Comparison of ENCODE assay signal across 10 mouse cellular contexts in the genomic region with DNA sequence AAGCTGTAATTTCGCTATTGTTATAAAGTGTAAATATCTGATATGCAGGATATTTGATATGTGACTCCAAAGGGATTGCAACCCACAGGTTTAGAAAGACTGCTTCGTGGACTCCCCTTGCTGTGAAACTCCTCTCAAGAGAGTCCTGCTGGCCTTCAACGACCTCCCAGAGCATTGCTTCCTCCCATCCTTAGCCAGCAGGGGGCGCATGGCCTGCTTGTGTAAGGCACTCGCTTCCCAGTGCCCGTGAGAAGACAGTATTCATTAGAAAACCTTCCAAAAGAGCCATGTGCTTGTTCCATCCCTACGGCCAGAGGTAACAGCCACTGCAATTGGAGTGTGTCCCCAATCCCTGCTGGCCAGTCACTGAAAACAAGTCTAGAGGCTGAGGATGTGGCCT. TPM values are rescaled to one million over a fixed set of nuclear protein-coding genes. Genes with fewer than 3 reads are reported as not detected.
DNase-seq lines count a peak whose midpoint lies in the region; ATAC-seq and TF ChIP-seq lines count a peak whose summit lies in the region.
"Had no signal": no experiment of that assay in that cellular context is flagged by ENCODE, and none has a peak within 500 bp of the region (broad histone marks: within the 10 kb centered on the region; RNA-seq: fewer than 3 reads in every experiment).

No protein-coding gene starts in this region.

- no peak overlapping the region for H3K4me3 ChIP-seq in forebrain, embryonic 11.5 days (ENCODE audit: low read depth, low read length)
- H3K4me3 ChIP-seq in forebrain, embryonic 16.5 days (replicated peaks; ENCODE audit: low read length) = no peak overlapping the region
- H3K4me3 ChIP-seq in midbrain, postnatal 0 days (ENCODE audit: low read depth, low read length) = no peak overlapping the region
- H3K4me3 ChIP-seq: lung, embryonic 15.5 days had no signal

- H3K4me1 ChIP-seq in forebrain, embryonic 11.5 days (replicated peaks; ENCODE audit: control insufficient read depth, insufficient read depth, low read length) = no peaks in the 10 kb centered on the region
- 0 out of 2 replicates have a peak, but pooled peaks cover 5% of the 10 kb centered on the region for H3K4me1 ChIP-seq in forebrain, embryonic 16.5 days (replicated peaks; ENCODE audit: control insufficient read depth, insufficient read depth, low read length)
- no peaks in the 10 kb centered on the region for H3K4me1 ChIP-seq in midbrain, postnatal 0 days (ENCODE audit: insufficient read depth, low read length)
- H3K4me1 ChIP-seq: lung, embryonic 15.5 days had no signal

- no peak overlapping the region for H3K9ac ChIP-seq in forebrain, embryonic 11.5 days (ENCODE audit: low read length)
- no peak overlapping the region for H3K9ac ChIP-seq in forebrain, embryonic 16.5 days (replicated peaks; ENCODE audit: low read depth, low read length)
- no peak overlapping the region for H3K9ac ChIP-seq in midbrain, postnatal 0 days (replicated peaks; ENCODE audit: low read length, poor library complexity, severe bottlenecking)
- H3K9ac ChIP-seq: lung, embryonic 15.5 days had no signal

- 23% methylated on average over 7 of the region's 7 CpGs for WGBS in forebrain, embryonic 11.5 days
- 15% methylated on average over 7 of the region's 7 CpGs for WGBS in forebrain, embryonic 16.5 days
- WGBS in midbrain, postnatal 0 days = 12% methylated on average over 7 of the region's 7 CpGs

- intact Hi-C loops in heart, postnatal 36 days (cut with DNase I) = loop anchor here (5.0 kb wide), 1 partner anchor 305 kb away; no protein-coding TSS in a partner anchor

- ATAC-seq in forebrain, embryonic 11.5 days (replicated peaks; ENCODE audit: low FRiP score) = no peak
- ATAC-seq in forebrain, embryonic 16.5 days = no peak
- peak; percentile 69 for ATAC-seq in common myeloid progenitor, adult 5-6 weeks (replicated peaks; ENCODE audit: low read depth, poor library complexity, severe bottlenecking)
- ATAC-seq in midbrain, postnatal 0 days (ENCODE audit: low FRiP score) = no peak
- ATAC-seq: Patski had no signal

- peak; percentile 96 for TF ChIP-seq CTCF in midbrain, postnatal 0 days (IDR thresholded peaks at IDR 0.05)

- DNase-seq in forebrain, embryonic 11.5 days (ENCODE audit: low spot score) = peak; percentile 90
- DNase-seq in ZHBTc4 (ENCODE audit: low read depth, low spot score) = peak; percentile 87
- peak; percentile 79 to 87 for DNase-seq in heart, postnatal 36 days
- DNase-seq in left cerebral cortex, adult 11 months (ENCODE audit: low spot score) = peak; percentile 53
- peak; percentile 88 for DNase-seq in midbrain, postnatal 0 days (ENCODE audit: low spot score)
- peak; percentile 72 to 92 for DNase-seq in spleen, postnatal 4 days (ENCODE audit: low spot score in 2 of 2)

- peaks cover 13% of the 10 kb centered on the region for H3K36me3 ChIP-seq in forebrain, embryonic 11.5 days (ENCODE audit: control insufficient read depth, insufficient read depth, low read length)
- peaks cover 4% of the 10 kb centered on the region; the same call in 1 of the 2 replicates for H3K36me3 ChIP-seq in forebrain, embryonic 16.5 days (ENCODE audit: control insufficient read depth, insufficient read depth)
- peaks cover 16% of the 10 kb centered on the region for H3K36me3 ChIP-seq in midbrain, postnatal 0 days (ENCODE audit: insufficient read depth, low read length)

- H3K9me3 ChIP-seq in forebrain, embryonic 11.5 days (ENCODE audit: control insufficient read depth, low read length) = no peaks in the 10 kb centered on the region
- H3K9me3 ChIP-seq in forebrain, embryonic 16.5 days (ENCODE audit: control insufficient read depth, low read length) = no peaks in the 10 kb centered on the region
- H3K9me3 ChIP-seq in midbrain, postnatal 0 days (ENCODE audit: low read length) = no peaks in the 10 kb centered on the region
- H3K9me3 ChIP-seq: lung, embryonic 15.5 days had no signal

- no peaks in the 10 kb centered on the region for H3K27me3 ChIP-seq in forebrain, embryonic 11.5 days (ENCODE audit: control insufficient read depth, insufficient read depth, low read length)
- no peaks in the 10 kb centered on the region for H3K27me3 ChIP-seq in forebrain, embryonic 16.5 days (replicated peaks; ENCODE audit: control insufficient read depth, insufficient read depth, low read length)
- H3K27me3 ChIP-seq in midbrain, postnatal 0 days (ENCODE audit: insufficient read depth, low read length) = no peaks in the 10 kb centered on the region
- H3K27me3 ChIP-seq: lung, embryonic 15.5 days; Patski had no signal

- no peak overlapping the region for H3K4me2 ChIP-seq in forebrain, embryonic 11.5 days (ENCODE audit: low read depth, low read length, severe bottlenecking)
- H3K4me2 ChIP-seq in forebrain, embryonic 16.5 days (ENCODE audit: low read length) = no peak overlapping the region
- H3K4me2 ChIP-seq in midbrain, postnatal 0 days (ENCODE audit: low read depth, low read length, poor library complexity, severe bottlenecking) = no peak overlapping the region
- H3K4me2 ChIP-seq: lung, embryonic 15.5 days had no signal

- H3K27ac ChIP-seq in forebrain, embryonic 11.5 days (ENCODE audit: low read depth, low read length) = no peak overlapping the region
- no peak overlapping the region for H3K27ac ChIP-seq in forebrain, embryonic 16.5 days (ENCODE audit: low read length)
- H3K27ac ChIP-seq in midbrain, postnatal 0 days (ENCODE audit: low read depth, low read length) = no peak overlapping the region
- H3K27ac ChIP-seq: lung, embryonic 15.5 days had no signal

RNA-seq across cellular contexts. Expression of a gene that starts 23.4 kb away (rescaled TPM):
- polyA plus RNA-seq in forebrain, embryonic 11.5 days (2014; fragmentation: Nextera tagmentation; extraction: Ambion mirVana) = 0.16 and 0.24 TPM in 2 replicates
- polyA plus RNA-seq in forebrain, embryonic 16.5 days (2015; fragmentation: Nextera tagmentation; extraction: Ambion mirVana) = 0.06 TPM in 1 of 2 replicates, not detected in the other
- total RNA-seq in common myeloid progenitor, adult 5-6 weeks (2017) = 0.19 and 0.27 TPM in 2 replicates
- total RNA-seq in heart, postnatal 36 days (2021) = not detected
- 0.19 TPM in 1 of 2 replicates, not detected in the other for total RNA-seq in midbrain, postnatal 0 days (2014; rRNA removed)
- polyA plus RNA-seq in midbrain, postnatal 0 days (2015; fragmentation: Nextera tagmentation; extraction: Ambion mirVana) = 0.07 and 0.20 TPM in 2 replicates
- polyA plus RNA-seq: Patski had no signal

RNA-seq across cellular contexts. Expression of a gene that starts 58.8 kb away (rescaled TPM):
- 0.24 and 0.39 TPM in 2 replicates for polyA plus RNA-seq in forebrain, embryonic 11.5 days (2014; fragmentation: Nextera tagmentation; extraction: Ambion mirVana)
- polyA plus RNA-seq in forebrain, embryonic 16.5 days (2015; fragmentation: Nextera tagmentation; extraction: Ambion mirVana) = 2.7 and 4.2 TPM in 2 replicates
- not detected in 2 replicates for total RNA-seq in common myeloid progenitor, adult 5-6 weeks (2017)
- not detected for total RNA-seq in heart, postnatal 36 days (2021)
- total RNA-seq in midbrain, postnatal 0 days (2014; rRNA removed) = 46.1 and 48.5 TPM in 2 replicates
- polyA plus RNA-seq in midbrain, postnatal 0 days (2015; fragmentation: Nextera tagmentation; extraction: Ambion mirVana) = 19.4 and 21.0 TPM in 2 replicates
- polyA plus RNA-seq: lung, embryonic 15.5 days had no signal

Comparison
In these comparisons a context has a peak if more than half of its experiments do, and no peak if none do; other contexts are left out.
1. RNA of a gene that starts 58.8 kb away (total RNA-seq): 46.1 to 48.5 TPM in midbrain, postnatal 0 days; not detected in common myeloid progenitor, adult 5-6 weeks and not detected in heart, postnatal 36 days; every median in the first group is over 10 times any median in the second.
2. Peak in every context shown above with its lines, with median percentiles within 50 percentile points of each other: DNase-seq.